Mouse (Mus musculus) frontal cortex, postnatal 25 days (tissue): Measurements from ENCODE around the gene Krtap28-13.

Experiments used
- DNase-seq, 2 experiments: peaks; one replicate each; pipeline ENCODE4 v3.0.0; 2022; ENCODE audit warnings: low spot score in 2 of 2

Krtap28-13 gene

GRCm38 (mm10) chr1:83091268-83091667, 30.5 kb downstream of the Krtap28-13 start:
- DNase-seq: no peak

- no peak for DNase-seq
These were observed 36.2 kb downstream of the Krtap28-13 start for GRCm38 (mm10) chr1:83096935-83097334.

GRCm38 (mm10) chr1:83099160-83099559, 38.4 kb downstream of the Krtap28-13 start:
- no peak for DNase-seq

GRCm38 (mm10) chr1:83099580-83100137, 38.9 kb downstream of the Krtap28-13 start:
- DNase-seq: no peak

GRCm38 (mm10) chr1:83101891-83102290, 41.2 kb downstream of the Krtap28-13 start:
- no peak for DNase-seq

- no peak for DNase-seq
These were observed 44.7 kb downstream of the Krtap28-13 start for GRCm38 (mm10) chr1:83105464-83105863.

GRCm38 (mm10) chr1:83107410-83107978, 46.8 kb downstream of the Krtap28-13 start:
- DNase-seq: no peak

GRCm38 (mm10) chr1:83110992-83111391, 50.3 kb downstream of the Krtap28-13 start:
- DNase-seq: no peak
